23 mouse cellular contexts compared by ENCODE assay signal in genomic region chr15:26335791-26336190, GRCm38 (mm10). TPM values are rescaled to one million over a fixed set of nuclear protein-coding genes. Genes with fewer than 3 reads are reported as not detected.
DNase-seq lines count a peak whose midpoint lies in the region; ATAC-seq and TF ChIP-seq lines count a peak whose summit lies in the region.
"Had no signal": no experiment of that assay in that cellular context is flagged by ENCODE, and none has a peak within 500 bp of the region (broad histone marks: within the 10 kb centered on the region; RNA-seq: fewer than 3 reads in every experiment).

No protein-coding gene starts in this region.

- no peaks in the 10 kb centered on the region for H3K9me3 ChIP-seq in forebrain, embryonic 14.5 days (replicated peaks; ENCODE audit: control insufficient read depth, low read length)
- no peaks in the 10 kb centered on the region for H3K9me3 ChIP-seq in forebrain, embryonic 12.5 days
- no peaks in the 10 kb centered on the region for H3K9me3 ChIP-seq in kidney, postnatal 0 days (replicated peaks; ENCODE audit: low read length)
- H3K9me3 ChIP-seq in forebrain, postnatal 0 days (ENCODE audit: low read length), result no peaks in the 10 kb centered on the region
- H3K9me3 ChIP-seq: embryonic facial prominence, embryonic 13.5 days; heart, embryonic 12.5 days; hindbrain, embryonic 10.5 days; intestine, embryonic 15.5 days had no signal

- peak; percentile 69 for DNase-seq in forebrain, embryonic 14.5 days (ENCODE audit: low spot score)
- DNase-seq in kidney, postnatal 0 days (ENCODE audit: low spot score), result peak; percentile 6
- DNase-seq in kidney, postnatal 10 days, result no peak
- peak; percentile 17 for DNase-seq in retina, embryonic 14.5 days (ENCODE audit: low spot score)
- no peak for DNase-seq in retina, postnatal 1 day
- peak; percentile 47 for DNase-seq in forebrain, postnatal 0 days
- DNase-seq in layer of hippocampus, adult 8-10 months (ENCODE audit: low spot score in 2 of 2), result no peak
- DNase-seq: adrenal gland, postnatal 14 days; cerebellum, adult 11-12 months; cerebellum, adult 9-10 months; cerebellum, postnatal 25 days; gastrocnemius, adult 2 months; gastrocnemius, postnatal 25 days had no signal

- no peak overlapping the region for H3K27ac ChIP-seq in forebrain, embryonic 14.5 days (ENCODE audit: low read depth, low read length)
- no peak overlapping the region for H3K27ac ChIP-seq in forebrain, embryonic 12.5 days
- no peak overlapping the region for H3K27ac ChIP-seq in kidney, postnatal 0 days
- H3K27ac ChIP-seq in forebrain, postnatal 0 days (ENCODE audit: low read depth, low read length), result no peak overlapping the region
- H3K27ac ChIP-seq: embryonic facial prominence, embryonic 13.5 days; gastrocnemius, adult 2 months; hindbrain, embryonic 10.5 days; hindbrain, embryonic 14.5 days; intestine, embryonic 15.5 days had no signal

- no peak overlapping the region for H3K4me3 ChIP-seq in forebrain, embryonic 14.5 days (ENCODE audit: low read depth, low read length)
- no peak overlapping the region for H3K4me3 ChIP-seq in forebrain, embryonic 12.5 days (replicated peaks)
- no peak overlapping the region for H3K4me3 ChIP-seq in kidney, postnatal 0 days (replicated peaks; ENCODE audit: low read depth, low read length)
- no peak overlapping the region for H3K4me3 ChIP-seq in forebrain, postnatal 0 days (ENCODE audit: low read depth, low read length)
- H3K4me3 ChIP-seq: embryonic facial prominence, embryonic 13.5 days; gastrocnemius, adult 2 months; heart, embryonic 12.5 days; hindbrain, embryonic 10.5 days; intestine, embryonic 15.5 days had no signal

- ATAC-seq in forebrain, embryonic 14.5 days, result peak; percentile 18; the same call in 1 of the 2 replicates
- no peak for ATAC-seq in forebrain, embryonic 12.5 days (ENCODE audit: low FRiP score)
- 0 out of 2 replicates have a peak, but pooled peaks have one; percentile 25 for ATAC-seq in kidney, postnatal 0 days (replicated peaks; ENCODE audit: low FRiP score, low read depth)
- ATAC-seq in forebrain, postnatal 0 days, result peak; percentile 40
- ATAC-seq: activated CD4-positive, CD25-positive, alpha-beta regulatory T cell, adult 4 months; intestine, embryonic 15.5 days; Patski had no signal

- 71% methylated on average over 3 of the region's 3 CpGs for WGBS in forebrain, embryonic 14.5 days
- WGBS in forebrain, embryonic 12.5 days, result 94% methylated on average over 3 of the region's 3 CpGs
- 75% methylated on average over 3 of the region's 3 CpGs for WGBS in kidney, postnatal 0 days
- 56% methylated on average over 3 of the region's 3 CpGs for WGBS in forebrain, postnatal 0 days

- H3K4me2 ChIP-seq in forebrain, embryonic 14.5 days (ENCODE audit: low read length), result no peak overlapping the region
- no peak overlapping the region for H3K4me2 ChIP-seq in forebrain, embryonic 12.5 days
- H3K4me2 ChIP-seq in kidney, postnatal 0 days (ENCODE audit: low read length), result no peak overlapping the region
- no peak overlapping the region for H3K4me2 ChIP-seq in forebrain, postnatal 0 days (ENCODE audit: low read depth)
- H3K4me2 ChIP-seq: embryonic facial prominence, embryonic 13.5 days; heart, embryonic 12.5 days; hindbrain, embryonic 14.5 days; intestine, embryonic 15.5 days had no signal

- no peaks in the 10 kb centered on the region for H3K4me1 ChIP-seq in forebrain, embryonic 14.5 days (ENCODE audit: control insufficient read depth, insufficient read depth, low read length)
- H3K4me1 ChIP-seq in forebrain, embryonic 12.5 days, result no peaks in the 10 kb centered on the region
- H3K4me1 ChIP-seq in kidney, postnatal 0 days (replicated peaks; ENCODE audit: insufficient read depth, low read length), result no peaks in the 10 kb centered on the region
- no peaks in the 10 kb centered on the region for H3K4me1 ChIP-seq in forebrain, postnatal 0 days (ENCODE audit: insufficient read depth)
- H3K4me1 ChIP-seq: embryonic facial prominence, embryonic 13.5 days; heart, embryonic 12.5 days; hindbrain, embryonic 10.5 days; intestine, embryonic 15.5 days had no signal

- no peak for TF ChIP-seq CTCF in kidney, postnatal 0 days (IDR thresholded peaks at IDR 0.05; ENCODE audit: low read depth)
- no peak for TF ChIP-seq CTCF in forebrain, postnatal 0 days (IDR thresholded peaks at IDR 0.05; ENCODE audit: low read depth)

- no peaks in the 10 kb centered on the region for H3K27me3 ChIP-seq in forebrain, embryonic 14.5 days (replicated peaks; ENCODE audit: control insufficient read depth, insufficient read depth, low read length)
- H3K27me3 ChIP-seq in forebrain, embryonic 12.5 days, result no peaks in the 10 kb centered on the region
- H3K27me3 ChIP-seq in kidney, postnatal 0 days (ENCODE audit: insufficient read depth, low read length), result no peaks in the 10 kb centered on the region
- H3K27me3 ChIP-seq in forebrain, postnatal 0 days (ENCODE audit: insufficient read depth, low read length), result no peaks in the 10 kb centered on the region
- H3K27me3 ChIP-seq: CH12.LX; embryonic facial prominence, embryonic 13.5 days; heart, embryonic 12.5 days; intestine, embryonic 15.5 days had no signal

- no peaks in the 10 kb centered on the region for H3K36me3 ChIP-seq in forebrain, embryonic 14.5 days (ENCODE audit: control insufficient read depth, insufficient read depth, low read length)
- H3K36me3 ChIP-seq in forebrain, embryonic 12.5 days (replicated peaks), result no peaks in the 10 kb centered on the region
- H3K36me3 ChIP-seq in kidney, postnatal 0 days (ENCODE audit: insufficient read depth, low read length), result no peaks in the 10 kb centered on the region
- H3K36me3 ChIP-seq in forebrain, postnatal 0 days (ENCODE audit: insufficient read depth), result no peaks in the 10 kb centered on the region
- H3K36me3 ChIP-seq: embryonic facial prominence, embryonic 13.5 days; heart, embryonic 12.5 days; hindbrain, embryonic 10.5 days; intestine, embryonic 15.5 days had no signal

- H3K9ac ChIP-seq in forebrain, embryonic 14.5 days (ENCODE audit: low read length), result no peak overlapping the region
- no peak overlapping the region for H3K9ac ChIP-seq in forebrain, embryonic 12.5 days
- no peak overlapping the region for H3K9ac ChIP-seq in kidney, postnatal 0 days (ENCODE audit: low read depth, low read length)
- no peak overlapping the region for H3K9ac ChIP-seq in forebrain, postnatal 0 days
- H3K9ac ChIP-seq: embryonic facial prominence, embryonic 13.5 days; heart, embryonic 12.5 days; hindbrain, embryonic 14.5 days; intestine, embryonic 15.5 days had no signal

RNA-seq across cellular contexts. Expression of gene March11, which starts 26.9 kb away (rescaled TPM):
- polyA plus RNA-seq in forebrain, embryonic 14.5 days (2014; fragmentation: Nextera tagmentation; extraction: Ambion mirVana), result 3.2 and 4.6 TPM in 2 replicates
- 1.6 and 3.4 TPM in 2 replicates for polyA plus RNA-seq in forebrain, embryonic 12.5 days (2016; fragmentation: Nextera tagmentation; extraction: Ambion mirVana)
- polyA plus RNA-seq in kidney, postnatal 0 days (2015; fragmentation: Nextera tagmentation; extraction: Ambion mirVana), result 0.37 TPM in 1 of 2 replicates, not detected in the other
- total RNA-seq in forebrain, postnatal 0 days (2014; rRNA removed), result 3.6 and 3.7 TPM in 2 replicates
- 5.4 and 7.4 TPM in 2 replicates for polyA plus RNA-seq in forebrain, postnatal 0 days (2015; fragmentation: Nextera tagmentation; extraction: Ambion mirVana)
- 10 to 100 TPM in 1 of 4 experiments, 1 to 10 TPM in 3; 5.1 to 11.2 (median 7.5) TPM for total RNA-seq in layer of hippocampus, adult 8-10 months (2022)
- total RNA-seq: CH12.LX; gastrocnemius, adult 2 months; gastrocnemius, postnatal 25 days; granulocyte monocyte progenitor cell, adult 5-6 weeks had no signal
- polyA plus RNA-seq: activated CD4-positive, CD25-positive, alpha-beta regulatory T cell, adult 4 months had no signal

Comparison
In these comparisons a context has a peak if more than half of its experiments do, and no peak if none do; other contexts are left out.
1. DNase-seq: peak in forebrain, embryonic 14.5 days (single experiment), kidney, postnatal 0 days (single experiment), retina, embryonic 14.5 days (single experiment) and forebrain, postnatal 0 days (single experiment); none in kidney, postnatal 10 days (single experiment), retina, postnatal 1 day (single experiment) and layer of hippocampus, adult 8-10 months (0 of 2).